Mouse (Mus musculus) embryonic facial prominence, embryonic 14.5 days (tissue): ENCODE measurements around the gene Olfr1024. TPM values are rescaled to one million over a fixed set of nuclear protein-coding genes. Genes with fewer than 3 reads are reported as not detected.

Source experiments
- ATAC-seq: fragments of 200-750 bp; cut with Nextera tagmentation; 2 replicates; pipeline ENCODE4 v1.8.0; 2017; ENCODE audit warnings: low read depth, moderate number of reproducible peaks, moderate TSS enrichment
- DNase-seq: peaks from one replicate; pipeline ENCODE4 v3.0.0-alpha.2; 2015; ENCODE audit warnings: low spot score
- H3K27ac ChIP-seq: fragments of 300-500 bp; sonication (generic); replicated peaks from 2 replicates; pipeline ENCODE4 v1.5.1; 2014; ENCODE audit warnings: low read depth, mild to moderate bottlenecking, low read length, moderate library complexity
- H3K27me3 ChIP-seq: fragments of 300-500 bp; sonication (generic); replicated peaks from 2 replicates; pipeline ENCODE4 v1.6.1; 2014; ENCODE audit warnings: low read length; ENCODE audit not compliant: control insufficient read depth, insufficient read depth
- H3K36me3 ChIP-seq: fragments of 300-500 bp; sonication (generic); 2 replicates; pipeline ENCODE4 v1.6.1; 2014; ENCODE audit warnings: low read length, mixed read lengths; ENCODE audit not compliant: control insufficient read depth, insufficient read depth
- H3K4me1 ChIP-seq: fragments of 300-500 bp; sonication (generic); 2 replicates; pipeline ENCODE4 v1.6.1; 2014; ENCODE audit warnings: antibody characterized with exemption, low read length; ENCODE audit not compliant: control insufficient read depth, insufficient read depth
- H3K4me2 ChIP-seq: fragments of 300-500 bp; sonication (generic); 2 replicates; pipeline ENCODE4 v1.6.1; 2014; ENCODE audit warnings: low read depth, mild to moderate bottlenecking, low read length, moderate library complexity, mixed read lengths
- H3K4me3 ChIP-seq: fragments of 300-500 bp; sonication (generic); 2 replicates; pipeline ENCODE4 v1.5.1; 2014; ENCODE audit warnings: low read depth, mild to moderate bottlenecking, low read length
- H3K9ac ChIP-seq: fragments of 300-500 bp; sonication (generic); 2 replicates; pipeline ENCODE4 v1.6.1; 2014; ENCODE audit warnings: low read depth, mild to moderate bottlenecking, low read length, moderate library complexity, mixed read lengths
- H3K9me3 ChIP-seq: fragments of 300-500 bp; sonication (generic); 2 replicates; pipeline ENCODE4 v1.6.1; 2016; ENCODE audit warnings: low read length; ENCODE audit not compliant: control insufficient read depth
- WGBS: fragments of 180-500 bp; shearing (Covaris S2); extraction: QIAGEN DNeasy Blood & Tissue Kit; methylation state at CpG from one replicate; pipeline ENCODE4 v1.1.7; 2014; 5-methylcytosine and 5-hydroxymethylcytosine counted together
- polyA plus RNA-seq: library from polyadenylated mRNA; unstranded; fragments of >200 nt; fragmentation: Nextera tagmentation; extraction: Ambion mirVana; gene quantifications from 2 replicates; pipeline ENCODE4 v1.2.1, GENCODE M21; 2014

The Olfr1024 gene
- polyA plus RNA-seq, result not detected in 2 replicates

DNA sequence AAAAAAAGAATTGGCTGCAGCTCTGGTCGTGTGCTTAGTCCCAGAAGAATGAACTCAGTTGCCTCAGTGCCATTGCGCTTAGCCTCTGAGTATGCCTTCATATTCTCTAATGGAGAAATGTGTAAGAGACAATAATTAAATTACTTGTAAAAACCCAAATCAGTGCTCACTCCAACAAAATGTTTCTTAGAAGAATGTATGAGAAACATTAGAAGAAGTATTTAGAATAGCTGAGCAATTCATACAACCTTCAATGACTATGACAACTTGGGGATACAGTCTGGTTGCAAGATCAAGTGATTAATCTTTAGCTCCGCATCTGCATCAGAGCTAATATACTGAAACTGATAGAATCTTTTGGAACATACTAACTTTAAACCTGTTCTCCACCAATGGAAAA is at the start of gene Olfr1024:
Gene Olfr1024, minus strand, starts transcription at position 101 of the 400 bp plus-strand sequence.
- Histone ChIP-seq H3K9me3 (no peaks in the 10 kb centered on the region), H3K4me3 (no peak within 1 kb of the TSS), H3K27me3 (no peaks in the 10 kb centered on the region), H3K9ac (no peak within 1 kb of the TSS), H3K4me1 (no peaks in the 10 kb centered on the region), H3K27ac (no peak within 1 kb of the TSS), H3K36me3 (no peaks in the 10 kb centered on the region), H3K4me2 (no peak within 1 kb of the TSS)
- ATAC-seq (no peak), DNase-seq (no peak)
- 87% methylated on average over 3 of the region's 3 CpGs for WGBS

GRCm38 (mm10) chr2:85950137-85950536 is 45.3 kb upstream of the Olfr1024 start, which contains the start of gene Olfr1028:
Gene Olfr1028, plus strand, starts transcription at chr2:85950437.
- no peaks in the 10 kb centered on the region for H3K36me3 ChIP-seq
- H3K9ac ChIP-seq, result no peak within 1 kb of the TSS
- no peaks in the 10 kb centered on the region for H3K9me3 ChIP-seq
- no peak for DNase-seq
- no peak for ATAC-seq
- WGBS, result 80% methylated on average over 1 of the region's 1 CpGs
- H3K27ac ChIP-seq, result no peak within 1 kb of the TSS
- H3K4me1 ChIP-seq, result no peaks in the 10 kb centered on the region
- H3K4me3 ChIP-seq, result no peak within 1 kb of the TSS
- no peak within 1 kb of the TSS for H3K4me2 ChIP-seq
- H3K27me3 ChIP-seq, result no peaks in the 10 kb centered on the region

DNA sequence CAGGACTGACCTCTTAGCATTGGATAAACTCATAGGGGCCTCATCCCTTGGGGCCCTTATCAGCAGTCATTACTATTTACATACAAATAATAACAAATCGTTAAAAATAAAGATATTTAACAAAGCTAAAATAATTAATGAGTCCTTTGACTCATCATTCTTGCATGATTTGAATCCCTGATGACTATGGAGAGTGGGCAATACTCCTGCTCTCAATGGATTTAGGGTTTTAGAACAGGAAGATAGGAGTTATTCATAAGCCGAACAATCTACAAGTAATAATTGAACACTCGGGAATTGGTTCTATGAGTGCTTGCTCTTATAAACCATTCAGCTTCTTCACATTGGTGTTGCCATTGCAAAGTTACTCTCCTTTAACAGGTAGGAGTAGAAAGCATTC is 16.4 kb upstream of the Olfr1024 start, which contains the start of gene Olfr1026:
Gene Olfr1026, plus strand, starts transcription at position 301 of the 400 bp plus-strand sequence.
- no peak within 1 kb of the TSS for H3K9ac ChIP-seq
- H3K36me3 ChIP-seq, result no peaks in the 10 kb centered on the region
- no peak within 1 kb of the TSS for H3K4me3 ChIP-seq
- H3K9me3 ChIP-seq, result no peaks in the 10 kb centered on the region
- no peak for ATAC-seq
- H3K27ac ChIP-seq, result no peak within 1 kb of the TSS
- H3K4me2 ChIP-seq, result no peak within 1 kb of the TSS
- DNase-seq, result no peak
- H3K4me1 ChIP-seq, result no peaks in the 10 kb centered on the region
- no peaks in the 10 kb centered on the region for H3K27me3 ChIP-seq
- 86% methylated on average over 3 of the region's 3 CpGs for WGBS

- no peaks in the 10 kb centered on the region for H3K36me3 ChIP-seq
- no peaks in the 10 kb centered on the region for H3K4me1 ChIP-seq
- no peak for DNase-seq
- no peak for ATAC-seq
- no peaks in the 10 kb centered on the region for H3K9me3 ChIP-seq
- no peak within 1 kb of the TSS for H3K4me2 ChIP-seq
- no peak within 1 kb of the TSS for H3K9ac ChIP-seq
- H3K27ac ChIP-seq, result no peak within 1 kb of the TSS
- H3K27me3 ChIP-seq, result no peaks in the 10 kb centered on the region
- no peak within 1 kb of the TSS for H3K4me3 ChIP-seq
- WGBS, result 41% methylated on average over 1 of the region's 1 CpGs
Measured at GRCm38 (mm10) chr2:85914893-85915292, 10.0 kb upstream of the Olfr1024 start, which contains the start of gene Olfr1025-ps1. Gene Olfr1025-ps1, plus strand, starts transcription at chr2:85915193.

DNA sequence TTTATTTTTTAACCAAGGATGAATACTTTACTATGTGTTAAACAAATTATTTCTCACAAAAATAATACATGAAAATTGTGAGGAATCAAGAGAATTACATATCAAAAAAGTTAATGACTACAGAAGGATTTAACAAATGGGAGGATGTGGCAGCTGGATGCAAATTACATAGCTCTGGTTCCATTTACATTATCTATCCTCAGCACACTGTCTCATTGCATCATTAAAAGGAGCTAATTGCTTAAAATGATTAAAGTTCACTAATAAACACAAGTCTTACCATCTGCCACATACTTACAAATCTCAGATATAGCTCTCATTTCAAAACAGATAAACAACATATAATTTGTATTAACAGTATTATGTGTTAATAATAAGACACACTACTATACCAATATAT is 8.3 kb upstream of the Olfr1024 start:
- no peak overlapping the region for H3K27ac ChIP-seq
- no peak for ATAC-seq
- no peak overlapping the region for H3K4me2 ChIP-seq
- H3K27me3 ChIP-seq, result no peaks in the 10 kb centered on the region
- H3K36me3 ChIP-seq, result no peaks in the 10 kb centered on the region
- H3K9ac ChIP-seq, result no peak overlapping the region
- no peaks in the 10 kb centered on the region for H3K4me1 ChIP-seq
- H3K9me3 ChIP-seq, result no peaks in the 10 kb centered on the region
- no peak overlapping the region for H3K4me3 ChIP-seq
- DNase-seq, result no peak

DNA sequence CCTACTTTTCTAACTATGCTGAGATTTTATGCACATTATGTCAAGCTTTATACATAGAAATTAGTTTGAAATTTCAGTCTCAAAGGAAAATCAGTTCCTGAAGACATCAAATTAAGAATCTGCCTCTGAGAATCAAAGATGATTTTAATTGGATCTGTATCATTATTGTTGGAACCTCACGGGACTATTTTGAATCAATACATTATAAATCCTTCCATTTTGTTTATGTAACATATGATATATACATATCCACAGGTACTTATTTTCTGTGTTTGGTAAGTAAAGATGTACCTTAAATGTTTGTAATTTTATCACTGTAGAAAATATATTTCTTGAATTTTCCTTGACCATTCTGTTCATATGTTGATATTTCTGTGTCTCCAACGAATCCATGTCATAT is 19.5 kb downstream of the Olfr1024 start, which contains the start of gene Olfr1023:
Gene Olfr1023, plus strand, starts transcription at position 301 of the 400 bp plus-strand sequence.
- WGBS, result 71% methylated on average over 2 of the region's 2 CpGs
- H3K4me2 ChIP-seq, result no peak within 1 kb of the TSS
- no peaks in the 10 kb centered on the region for H3K4me1 ChIP-seq
- H3K36me3 ChIP-seq, result no peaks in the 10 kb centered on the region
- H3K27me3 ChIP-seq, result no peaks in the 10 kb centered on the region
- no peak within 1 kb of the TSS for H3K27ac ChIP-seq
- ATAC-seq (no peak), DNase-seq (no peak)
- no peak within 1 kb of the TSS for H3K4me3 ChIP-seq
- no peaks in the 10 kb centered on the region for H3K9me3 ChIP-seq
- H3K9ac ChIP-seq, result no peak within 1 kb of the TSS

DNA sequence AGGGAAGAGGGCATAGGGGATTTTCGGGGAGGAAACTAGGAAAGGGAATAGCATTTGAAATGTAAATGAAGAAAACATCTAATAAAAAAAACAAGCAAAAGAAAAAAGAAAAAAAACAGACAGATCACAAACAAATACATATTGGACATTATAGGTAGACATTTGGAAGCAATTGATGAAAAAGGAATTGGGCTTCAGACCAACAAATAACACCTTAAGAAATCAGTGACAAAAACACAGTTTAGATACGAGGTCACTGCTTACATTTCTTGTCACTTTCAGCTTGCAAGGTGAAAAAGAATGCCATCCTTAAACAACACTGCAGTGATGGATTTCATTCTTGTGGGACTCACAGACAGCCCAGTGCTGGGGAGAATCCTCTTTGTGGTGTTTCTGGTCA is 36.6 kb downstream of the Olfr1024 start, which contains the start of gene Olfr1022:
Gene Olfr1022, plus strand, starts transcription at position 301 of the 400 bp plus-strand sequence.
- Histone ChIP-seq H3K36me3 (no peaks in the 10 kb centered on the region), H3K4me2 (no peak within 1 kb of the TSS), H3K4me3 (no peak within 1 kb of the TSS), H3K27ac (no peak within 1 kb of the TSS), H3K9me3 (no peaks in the 10 kb centered on the region), H3K9ac (no peak within 1 kb of the TSS), H3K4me1 (no peaks in the 10 kb centered on the region), H3K27me3 (no peaks in the 10 kb centered on the region)
- ATAC-seq, result no peak
- DNase-seq, result no peak
- WGBS, result 59% methylated on average over 2 of the region's 2 CpGs

Other genes with a start within 250 kb of the Olfr1024 start
- gene Olfr154, start 240.6 kb downstream of the Olfr1024 start, polyA plus RNA-seq, result not detected in 2 replicates
- gene Olfr1006, start 226.3 kb downstream of the Olfr1024 start, polyA plus RNA-seq, result 0.11 TPM in 1 of 2 replicates, not detected in the other
- gene Olfr1008, start 215.6 kb downstream of the Olfr1024 start, polyA plus RNA-seq, result not detected in 2 replicates
- gene Olfr1009, start 189.6 kb downstream of the Olfr1024 start, polyA plus RNA-seq, result not detected in 2 replicates
- gene Olfr1012, start 142.3 kb downstream of the Olfr1024 start, polyA plus RNA-seq, result 0.18 TPM in 1 of 2 replicates, not detected in the other
- gene Olfr1013, start 138.0 kb downstream of the Olfr1024 start, polyA plus RNA-seq, result not detected in 2 replicates
- 0.10 TPM in 1 of 2 replicates, not detected in the other for gene Olfr1014, start 132.3 kb downstream of the Olfr1024 start, polyA plus RNA-seq
- 0.17 and 0.22 TPM in 2 replicates for gene Olfr1015, start 123.0 kb downstream of the Olfr1024 start, polyA plus RNA-seq
- gene Olfr1016, start 102.5 kb downstream of the Olfr1024 start, polyA plus RNA-seq, result 0.13 and 0.22 TPM in 2 replicates
- not detected in 2 replicates for gene Olfr1018, start 86.6 kb downstream of the Olfr1024 start, polyA plus RNA-seq
- not detected in 2 replicates for gene Olfr1019, start 59.6 kb downstream of the Olfr1024 start, polyA plus RNA-seq
- gene Olfr1020, start 58.0 kb downstream of the Olfr1024 start, polyA plus RNA-seq, result not detected in 2 replicates
- not detected in 2 replicates for gene Olfr1022, start 36.5 kb downstream of the Olfr1024 start, polyA plus RNA-seq
- not detected in 2 replicates for gene Olfr1023, start 19.4 kb downstream of the Olfr1024 start, polyA plus RNA-seq
- 0.14 and 0.50 TPM in 2 replicates for gene Olfr1025-ps1, start 10.1 kb upstream of the Olfr1024 start, polyA plus RNA-seq
- 0.13 TPM in 1 of 2 replicates, not detected in the other for gene Olfr1026, start 16.5 kb upstream of the Olfr1024 start, polyA plus RNA-seq
- not detected in 2 replicates for gene Olfr1028, start 45.4 kb upstream of the Olfr1024 start, polyA plus RNA-seq
- not detected in 2 replicates for gene Olfr1029, start 68.8 kb upstream of the Olfr1024 start, polyA plus RNA-seq
- gene Olfr1030, start 74.2 kb upstream of the Olfr1024 start, polyA plus RNA-seq, result 0.07 TPM in 1 of 2 replicates, not detected in the other
- 0.22 TPM in 1 of 2 replicates, not detected in the other for gene Olfr1031, start 85.3 kb upstream of the Olfr1024 start, polyA plus RNA-seq
- gene Olfr1032, start 100.5 kb upstream of the Olfr1024 start, polyA plus RNA-seq, result not detected in 2 replicates
- 1.6 and 2.2 TPM in 2 replicates for gene Olfr1033, start 115.6 kb upstream of the Olfr1024 start, polyA plus RNA-seq
- 0.04 TPM in 2 replicates for gene Olfr1034, start 140.8 kb upstream of the Olfr1024 start, polyA plus RNA-seq
- gene Olfr1036, start 168.9 kb upstream of the Olfr1024 start, polyA plus RNA-seq, result not detected in 2 replicates
- not detected in 2 replicates for gene Olfr1037, start 182.3 kb upstream of the Olfr1024 start, polyA plus RNA-seq
- not detected in 2 replicates for gene Olfr1039, start 230.9 kb upstream of the Olfr1024 start, polyA plus RNA-seq
- gene Olfr1040, start 241.7 kb upstream of the Olfr1024 start, polyA plus RNA-seq, result not detected in 2 replicates